ENCODE assay signal across 6 mouse cellular contexts in genomic region chr4:146517150-146517549, GRCm38 (mm10). TPM values are rescaled to one million over a fixed set of nuclear protein-coding genes. Genes with fewer than 3 reads are reported as not detected.
"Had no signal": no experiment of that assay in that cellular context is flagged by ENCODE, and none has a peak within 500 bp of the region (broad histone marks: within the 10 kb centered on the region; RNA-seq: fewer than 3 reads in every experiment).

No protein-coding gene starts in this region.

RNA-seq across cellular contexts. Expression of gene Zfp981, which starts 15.3 kb away (rescaled TPM):
- polyA plus RNA-seq: small intestine, adult 2 months; spleen, adult 2 months; stomach, embryonic 15.5 days; stomach, embryonic 16.5 days; stomach, postnatal 0 days; thymus, adult 2 months had no signal
